Comparison of ENCODE assay signal across 7 mouse cellular contexts in genomic region chr4:138537210-138538083, GRCm38 (mm10).
A peak's percentile ranks its signal among the peaks of the same experiment; 100 is the strongest.
DNase-seq lines count a peak whose midpoint lies in the region; ATAC-seq and TF ChIP-seq lines count a peak whose summit lies in the region.

No protein-coding gene starts in this region.

- TF ChIP-seq CTCF in cerebellum, adult 2 months (IDR thresholded peaks at IDR 0.05; ENCODE audit: borderline replicate concordance, insufficient read depth, low read depth, low read length): no peak

- peaks cover 15% of the 10 kb centered on the region; the same call in 1 of the 2 replicates for H3K4me1 ChIP-seq in cerebellum, adult 2 months (ENCODE audit: control insufficient read depth, insufficient read depth, low read length)

- TF ChIP-seq POLR2A in cerebellum, adult 2 months (IDR thresholded peaks at IDR 0.05; ENCODE audit: borderline replicate concordance, insufficient read depth, low read length): no peak

- peak; percentile 87 for ATAC-seq in frontal cortex, adult (ENCODE audit: low TSS enrichment)

- peak; percentile 75 for DNase-seq in R1 (ENCODE audit: low read depth, low spot score)
- peak; percentile 79 to 85 for DNase-seq in cerebellum, adult 2 months
- DNase-seq in layer of hippocampus, adult 9-11 months: peak; percentile 85
- peak; percentile 25 for DNase-seq in neural tube, embryonic 10.5 days (ENCODE audit: extremely low spot score, low spot score)
- DNase-seq in heart, postnatal 36 days: no peak
- DNase-seq in Muller cell, postnatal 12 days (ENCODE audit: inconsistent ontology term): no peak

- 35% methylated on average over 10 of the region's 10 CpGs for WGBS in cerebellum, adult 2 months

- H3K4me3 ChIP-seq in cerebellum, adult 2 months (replicated peaks; ENCODE audit: insufficient read depth, low read depth, low read length): no peak overlapping the region

- no peak overlapping the region for H3K27ac ChIP-seq in cerebellum, adult 2 months (ENCODE audit: insufficient read depth, low read length)

- H3K27me3 ChIP-seq in cerebellum, adult 2 months (ENCODE audit: control insufficient read depth, insufficient read depth, low read length): no peaks in the 10 kb centered on the region

- intact Hi-C loops in heart, postnatal 36 days (cut with DNase I): no loop called here

Comparison
In these comparisons a context has a peak if more than half of its experiments do, and no peak if none do; other contexts are left out.
1. DNase-seq: peak in R1 (single experiment), cerebellum, adult 2 months (2 of 2), layer of hippocampus, adult 9-11 months (single experiment) and neural tube, embryonic 10.5 days (single experiment); none in heart, postnatal 36 days (0 of 2) and Muller cell, postnatal 12 days (single experiment).